Mouse (Mus musculus) right cerebral cortex, postnatal 25 days (tissue): ENCODE data around the gene Bex6.

Experiments used
- DNase-seq: peaks from one replicate; pipeline ENCODE4 v3.0.0; 2022

Bex6 gene

GRCm38 (mm10) chr16:32179333-32179901, at the start of gene Bex6:
Gene Bex6, plus strand, starts transcription at chr16:32179823.
- no peak for DNase-seq

- no peak for DNase-seq
Observed at GRCm38 (mm10) chr16:32130190-32130826, 49.3 kb upstream of the Bex6 start.

- DNase-seq, result no peak
Observed at GRCm38 (mm10) chr16:32133148-32133547, 46.5 kb upstream of the Bex6 start.

GRCm38 (mm10) chr16:32135842-32136357, 43.7 kb upstream of the Bex6 start:
- DNase-seq, result no peak

- DNase-seq, result no peak
Observed at GRCm38 (mm10) chr16:32138954-32139353, 40.7 kb upstream of the Bex6 start.

- DNase-seq, result no peak
Observed at GRCm38 (mm10) chr16:32143766-32144165, 35.9 kb upstream of the Bex6 start.

GRCm38 (mm10) chr16:32144592-32144991, 35.0 kb upstream of the Bex6 start:
- no peak for DNase-seq

GRCm38 (mm10) chr16:32147589-32148207, 31.9 kb upstream of the Bex6 start:
- DNase-seq, result no peak

GRCm38 (mm10) chr16:32153976-32154375, 25.6 kb upstream of the Bex6 start:
- DNase-seq, result no peak

GRCm38 (mm10) chr16:32154437-32154836, 25.2 kb upstream of the Bex6 start:
- peak; percentile 75 for DNase-seq

- no peak for DNase-seq
Observed at GRCm38 (mm10) chr16:32156719-32157118, 22.9 kb upstream of the Bex6 start.

GRCm38 (mm10) chr16:32157369-32157768, 22.3 kb upstream of the Bex6 start:
- DNase-seq, result no peak

GRCm38 (mm10) chr16:32158966-32159365, 20.7 kb upstream of the Bex6 start:
- DNase-seq, result no peak

GRCm38 (mm10) chr16:32160742-32161323, 18.8 kb upstream of the Bex6 start:
- DNase-seq, result no peak

GRCm38 (mm10) chr16:32163392-32163791, 16.2 kb upstream of the Bex6 start:
- no peak for DNase-seq

GRCm38 (mm10) chr16:32163891-32164290, 15.7 kb upstream of the Bex6 start:
- DNase-seq, result no peak

GRCm38 (mm10) chr16:32164396-32165027, 15.1 kb upstream of the Bex6 start:
- DNase-seq, result no peak

GRCm38 (mm10) chr16:32165281-32165821, 14.3 kb upstream of the Bex6 start, which contains the start of gene Nrros:
Gene Nrros, minus strand, starts transcription at chr16:32165594.
- peak; percentile 67 for DNase-seq

GRCm38 (mm10) chr16:32167819-32168545, 11.6 kb upstream of the Bex6 start:
- DNase-seq, result no peak

- DNase-seq, result no peak
Observed at GRCm38 (mm10) chr16:32171031-32171731, 8.4 kb upstream of the Bex6 start.

- DNase-seq, result no peak
Observed at GRCm38 (mm10) chr16:32173401-32173800, 6.2 kb upstream of the Bex6 start.
